Mouse (Mus musculus) stomach, postnatal 0 days (tissue): ENCODE results near the gene Sh2d3c.

Experiments
- CTCF ChIP-seq: IDR thresholded peaks from 2 replicates; pipeline ENCODE4 v1.5.1; 2016; ENCODE audit warnings: antibody characterized with exemption, low read depth, mild to moderate bottlenecking, moderate library complexity
- EP300 ChIP-seq: optimal IDR thresholded peaks from 2 replicates; pipeline ENCODE3; 2016; ENCODE audit warnings: antibody characterized with exemption

DNA sequence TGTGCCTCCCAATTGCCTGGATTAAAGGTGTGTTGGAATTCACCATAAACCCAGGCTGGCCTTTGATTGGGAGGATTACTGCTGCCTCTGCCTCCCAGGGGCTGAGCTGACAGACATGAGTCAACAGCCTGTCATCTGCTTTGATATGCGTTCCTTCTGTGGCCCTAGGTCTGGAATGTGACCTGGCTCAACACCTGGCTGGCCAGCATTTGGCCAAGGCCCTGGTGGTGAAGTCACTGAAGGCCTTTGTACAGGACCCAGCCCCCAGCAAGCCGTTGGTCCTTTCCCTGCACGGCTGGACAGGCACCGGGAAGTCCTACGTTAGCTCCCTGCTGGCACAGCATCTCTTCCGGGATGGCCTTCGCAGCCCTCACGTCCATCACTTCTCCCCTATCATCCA, 37.6 kb downstream of the Sh2d3c start:
- TF ChIP-seq CTCF = no peak
- TF ChIP-seq EP300 = no peak
